Mouse (Mus musculus): ENCODE data around the gene Lasp1.
"Not testable (repeated sequence)": the region's sequence is repeated elsewhere in the genome, so short reads cannot be mapped to it uniquely, and the experiment has no call there.

Lasp1 gene

DNA sequence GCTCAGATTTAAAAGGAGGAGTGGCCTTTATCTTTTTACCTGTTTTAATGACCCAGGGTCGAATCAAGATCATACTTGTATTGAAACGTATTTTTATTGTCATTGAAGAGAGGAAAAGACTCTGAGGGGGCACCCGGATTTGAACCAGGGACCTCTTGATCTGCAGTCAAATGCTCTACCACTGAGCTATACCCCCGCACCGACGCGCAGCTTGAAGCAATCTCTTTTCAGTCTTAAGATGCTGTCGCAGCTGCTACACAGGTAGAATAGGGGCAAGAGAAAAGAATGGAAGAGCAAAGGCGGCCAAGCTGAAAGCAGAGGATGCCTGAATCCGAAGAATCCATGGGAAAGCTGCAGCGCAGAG is at the start of gene Lasp1:
Gene Lasp1, plus strand, starts transcription at position 219 of the 364 bp plus-strand sequence.
- peak; percentile 85 to 92 for DNase-seq (ENCODE audit: low spot score in 2 of 2)

DNA sequence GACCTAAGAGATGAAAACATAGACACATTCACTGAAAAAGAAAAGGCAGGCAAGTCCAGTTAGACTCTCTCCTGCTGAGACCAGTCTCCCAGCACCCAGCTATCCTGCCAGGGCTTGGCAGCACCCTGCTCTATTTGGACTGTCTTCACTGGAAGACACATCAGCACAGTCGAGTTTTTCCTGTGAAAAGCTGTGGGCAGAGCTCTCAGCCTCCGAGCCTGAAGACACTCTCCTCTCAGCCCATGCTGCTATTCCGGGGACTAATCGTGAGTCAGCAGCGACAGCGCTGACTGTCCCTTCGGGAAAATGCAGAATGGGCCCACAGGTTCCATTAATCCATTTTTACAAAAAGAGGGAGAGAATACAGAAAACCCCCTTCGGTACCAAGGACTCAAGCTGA is 45.5 kb upstream of the Lasp1 start:
- DNase-seq (ENCODE audit: low spot score in 2 of 2) = no peak

GRCm38 (mm10) chr11:97758125-97758524 is 40.7 kb upstream of the Lasp1 start:
- DNase-seq (ENCODE audit: low spot score in 2 of 2) = no peak

DNA sequence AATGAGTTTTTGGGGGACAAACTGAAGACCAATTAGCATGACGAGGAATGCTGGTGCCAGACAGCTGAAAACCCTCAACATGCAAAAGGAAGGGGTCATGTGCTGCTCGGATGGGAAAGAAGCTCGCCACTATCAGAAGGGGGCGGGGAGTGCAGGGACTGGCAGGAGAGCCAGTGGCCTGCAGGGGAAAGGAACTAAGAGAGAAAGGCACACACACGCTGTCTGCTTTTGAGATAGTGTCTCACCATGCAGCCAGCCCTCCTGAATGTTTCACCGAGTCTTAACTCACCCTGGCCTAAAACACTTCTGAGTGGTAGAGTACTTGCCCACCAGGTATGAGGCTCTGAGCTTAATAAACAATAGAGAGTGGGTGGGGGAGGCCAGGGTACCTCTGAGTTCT is 39.9 kb upstream of the Lasp1 start:
- DNase-seq (ENCODE audit: low spot score in 2 of 2) = no peak

GRCm38 (mm10) chr11:97761638-97762037 is 37.2 kb upstream of the Lasp1 start:
- DNase-seq (ENCODE audit: low spot score in 2 of 2) = no peak

DNA sequence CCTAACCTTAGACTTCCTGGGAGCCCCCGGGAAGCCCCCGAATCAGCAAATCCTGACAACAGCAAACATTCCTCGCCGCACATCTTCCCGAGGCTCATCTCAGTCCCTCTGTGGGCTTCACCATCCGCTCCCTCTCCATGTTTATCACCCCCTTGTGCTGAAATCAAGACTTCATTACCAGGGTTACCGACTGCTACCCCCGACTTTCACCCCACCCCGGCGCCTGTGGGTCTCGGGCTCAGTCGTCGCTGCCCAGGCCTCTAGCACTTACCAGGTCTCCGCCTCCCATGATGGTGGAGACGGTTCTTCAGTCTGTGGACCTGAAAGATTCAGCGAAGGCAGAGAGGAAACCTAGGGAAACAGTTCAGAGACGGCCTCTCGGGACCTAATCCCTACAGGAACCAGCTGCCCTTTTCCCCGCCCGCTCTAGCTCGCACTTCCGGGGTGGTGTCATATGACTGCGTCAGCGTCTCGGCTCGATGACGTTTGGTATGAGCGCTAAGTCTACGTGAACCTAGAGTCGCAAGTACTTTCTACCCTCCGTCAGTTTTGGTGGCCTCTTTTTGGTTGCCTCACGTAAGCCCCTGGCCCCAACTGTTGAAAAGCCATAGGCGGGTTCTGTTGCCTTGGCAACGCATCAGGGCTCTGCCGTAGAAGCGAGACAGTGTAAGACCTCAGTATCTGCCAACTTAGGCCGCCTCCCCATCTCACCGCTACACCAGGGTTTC is 32.5 kb upstream of the Lasp1 start, which contains the start of gene Cwc25:
Gene Cwc25, minus strand, starts transcription at position 403 of the 728 bp plus-strand sequence.
- peak; percentile 89 to 93 for DNase-seq (ENCODE audit: low spot score in 2 of 2)

DNA sequence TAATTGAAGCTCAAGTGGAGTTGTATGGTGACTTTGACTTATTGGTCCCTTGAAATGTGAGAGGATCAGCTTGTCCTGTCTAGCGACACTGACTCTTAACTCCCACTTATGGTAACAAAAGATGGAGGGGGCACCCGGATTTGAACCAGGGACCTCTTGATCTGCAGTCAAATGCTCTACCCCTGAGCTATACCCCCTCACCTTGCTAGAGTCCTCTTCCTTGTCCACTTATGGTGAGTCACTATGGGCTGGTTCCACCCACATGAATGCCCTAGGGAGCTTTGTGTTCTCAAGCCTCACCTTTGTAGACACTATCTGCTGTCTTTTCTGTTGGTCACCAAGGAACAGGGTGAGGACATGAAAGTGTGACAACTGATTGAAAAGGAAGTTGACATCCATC is 29.1 kb upstream of the Lasp1 start:
- DNase-seq (ENCODE audit: low spot score in 2 of 2) = no peak

DNA sequence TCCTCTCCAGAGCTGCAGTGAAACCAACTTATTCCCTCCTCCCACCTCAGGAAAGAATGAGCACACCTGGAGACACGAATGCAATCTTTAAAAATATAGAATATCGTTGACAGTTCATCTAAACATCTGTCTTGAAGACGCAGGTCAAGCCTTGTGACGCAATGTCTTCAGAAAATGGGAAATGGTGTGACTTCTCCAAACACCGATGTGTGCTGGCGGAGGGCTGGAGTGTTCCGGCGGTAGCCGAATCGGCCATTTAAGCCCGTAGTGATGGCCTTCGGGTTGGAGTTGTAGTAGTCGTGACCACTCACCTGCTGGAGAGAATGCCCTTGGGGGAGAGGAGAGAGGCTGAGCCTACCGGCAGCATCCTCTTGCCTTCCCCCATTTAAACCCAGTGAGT is 27.4 kb upstream of the Lasp1 start:
- DNase-seq (ENCODE audit: low spot score in 2 of 2) = no peak

DNA sequence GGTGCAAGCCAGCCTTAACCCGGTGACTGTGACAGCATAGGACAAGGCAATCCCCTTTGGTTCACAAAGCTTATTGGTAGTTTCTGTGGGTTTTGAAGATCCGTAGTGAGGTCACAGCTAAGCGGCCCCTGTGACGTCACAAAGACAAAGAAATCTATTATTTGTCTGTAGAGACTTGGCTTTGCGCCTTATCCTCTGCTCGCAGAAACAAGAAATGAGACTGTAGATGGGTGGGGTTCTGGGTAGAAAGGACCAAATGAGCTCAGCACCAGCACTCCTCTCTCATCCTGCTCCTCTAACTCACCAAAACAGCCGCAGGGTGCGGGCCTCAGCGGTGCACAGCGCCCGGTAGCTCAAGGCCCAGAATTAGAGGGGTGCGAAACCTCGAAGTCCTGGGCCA is 23.6 kb upstream of the Lasp1 start:
- DNase-seq (ENCODE audit: low spot score in 2 of 2) = no peak

DNA sequence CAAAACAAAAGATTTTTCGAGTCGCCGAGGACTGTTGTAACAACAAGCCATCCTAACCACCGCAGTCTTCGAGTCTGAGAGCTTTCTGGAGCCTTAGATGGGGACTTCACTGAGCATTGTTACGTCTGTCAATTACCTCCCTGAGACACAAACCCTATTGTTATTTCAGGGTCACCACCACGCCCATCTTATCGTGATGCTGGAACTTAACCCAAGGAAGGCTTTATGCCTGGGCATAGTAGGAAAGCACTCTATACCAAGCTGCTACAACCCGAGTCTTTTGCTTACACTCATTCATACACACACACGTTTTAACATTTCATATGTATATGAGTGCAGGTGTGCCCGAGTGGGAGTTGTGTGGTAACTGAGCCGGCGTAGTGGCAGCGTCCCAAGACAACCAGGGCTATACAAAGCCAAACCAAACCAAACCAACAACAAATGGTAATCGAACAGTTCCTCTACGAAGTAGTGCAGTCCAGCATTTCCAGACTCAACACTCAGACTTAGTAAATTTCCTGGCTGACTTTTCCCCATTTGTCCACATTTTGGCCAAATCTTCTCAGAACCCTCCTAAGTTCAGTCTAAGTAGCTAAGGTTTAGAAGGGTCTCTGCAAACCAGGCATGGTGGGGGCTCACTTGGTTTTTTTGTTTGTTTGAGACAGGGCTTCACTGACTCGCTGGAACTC is 22.8 kb upstream of the Lasp1 start, which contains the start of gene 1700001P01Rik:
Gene 1700001P01Rik, minus strand, starts transcription at position 111 of the 689 bp plus-strand sequence.
- no peak for DNase-seq (ENCODE audit: low spot score in 2 of 2)

DNA sequence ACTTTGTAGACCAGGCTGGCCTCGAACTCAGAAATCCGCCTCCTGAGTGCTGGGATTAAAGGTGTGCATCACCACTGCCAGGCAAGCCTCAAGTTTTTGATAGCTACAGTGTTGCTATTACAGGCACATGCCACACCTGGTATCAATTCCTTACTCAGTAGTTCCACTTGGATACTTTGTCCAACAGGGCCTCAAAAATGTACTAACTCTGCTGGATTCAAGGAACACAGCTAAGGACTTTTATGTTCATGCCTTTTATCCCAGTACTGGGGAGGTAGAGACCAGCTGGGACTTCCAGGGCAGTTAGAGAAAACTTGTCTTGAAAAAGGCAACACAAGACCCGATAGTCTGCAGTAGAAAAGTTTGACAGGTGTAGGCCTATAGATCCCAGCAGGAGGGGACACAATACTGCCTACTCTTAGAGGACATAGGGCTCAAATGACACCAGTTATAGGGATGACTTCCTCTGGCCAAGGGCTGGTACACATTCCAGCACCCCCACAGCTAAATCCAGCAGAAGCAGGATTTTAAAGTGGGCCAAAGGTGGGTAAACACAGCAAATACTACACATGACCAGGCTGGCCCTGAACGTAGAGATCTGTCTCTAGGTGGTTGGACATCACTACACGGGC is 22.2 kb upstream of the Lasp1 start:
- no peak for DNase-seq (ENCODE audit: low spot score in 2 of 2)

DNA sequence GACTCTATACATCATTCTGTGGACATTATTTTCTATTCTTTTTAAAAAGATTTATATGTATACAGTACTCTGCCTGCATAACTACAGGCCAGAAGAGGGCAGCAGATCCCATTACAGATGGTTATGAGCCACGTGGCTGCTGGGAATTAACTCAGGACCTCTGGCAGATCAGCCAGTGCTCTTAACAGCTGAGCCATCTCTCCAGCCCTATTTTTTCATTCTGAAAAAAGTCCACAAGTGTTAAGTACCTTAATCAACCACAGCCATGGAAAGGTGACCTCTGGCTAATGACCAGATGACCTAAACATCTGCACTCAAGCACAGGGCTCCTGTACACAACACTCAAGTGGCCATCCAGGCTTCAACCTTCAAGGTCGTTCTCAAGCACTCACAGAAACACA is 21.7 kb upstream of the Lasp1 start:
- no peak for DNase-seq (ENCODE audit: low spot score in 2 of 2)

DNA sequence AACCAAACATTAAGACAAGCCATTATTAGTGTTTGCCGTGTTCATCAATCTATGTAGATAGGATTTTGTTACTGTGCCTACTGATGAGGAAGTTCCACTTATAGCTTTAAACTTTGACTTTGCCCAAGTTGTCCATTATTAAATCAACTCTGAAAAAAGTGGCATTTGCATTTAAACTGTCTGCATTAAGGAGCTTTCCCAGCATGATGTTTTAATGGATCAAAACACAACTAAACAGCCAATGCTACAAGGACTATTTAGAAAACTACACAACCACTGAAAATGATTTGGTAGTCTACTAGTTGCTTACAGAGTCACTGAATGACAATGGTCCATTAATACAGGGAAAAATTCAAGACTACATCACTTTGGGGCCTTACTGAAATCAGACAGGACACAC is 19.9 kb upstream of the Lasp1 start:
- no peak for DNase-seq (ENCODE audit: low spot score in 2 of 2)

DNA sequence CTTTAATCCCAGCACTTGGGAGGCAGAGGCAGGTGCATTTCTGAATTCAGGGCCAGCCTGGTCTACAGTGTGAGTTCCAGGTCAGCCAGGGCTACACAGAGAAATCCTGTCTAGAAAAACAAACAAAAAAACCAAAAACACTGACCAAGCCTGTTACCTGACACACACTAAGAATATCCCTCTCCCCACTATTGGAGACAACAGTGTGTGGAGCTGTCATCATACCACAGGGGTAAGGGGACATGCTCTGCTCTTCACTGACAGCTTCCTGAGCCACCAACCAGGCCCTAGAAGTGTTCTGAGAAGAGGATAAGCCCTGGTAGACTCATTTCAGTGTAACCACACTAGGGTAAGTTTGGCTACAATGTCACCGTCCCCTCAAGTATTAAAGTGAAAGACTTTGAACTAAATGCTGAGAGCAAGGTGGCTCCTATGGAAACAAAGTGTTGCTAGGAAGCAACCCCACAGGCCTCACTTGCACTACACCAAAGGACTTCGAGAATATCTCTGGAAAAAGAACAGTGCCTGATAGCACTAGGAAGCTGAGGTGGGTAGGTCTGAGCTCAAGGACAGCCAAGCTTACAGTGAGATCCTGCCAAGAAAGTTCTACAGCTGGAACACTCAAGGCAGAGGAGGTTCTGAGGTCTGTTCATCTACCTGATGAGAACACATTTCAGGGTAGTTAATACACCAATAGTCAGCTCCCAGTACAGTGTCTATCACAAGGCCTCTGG is 18.7 kb upstream of the Lasp1 start:
- no peak for DNase-seq (ENCODE audit: low spot score in 2 of 2)

DNA sequence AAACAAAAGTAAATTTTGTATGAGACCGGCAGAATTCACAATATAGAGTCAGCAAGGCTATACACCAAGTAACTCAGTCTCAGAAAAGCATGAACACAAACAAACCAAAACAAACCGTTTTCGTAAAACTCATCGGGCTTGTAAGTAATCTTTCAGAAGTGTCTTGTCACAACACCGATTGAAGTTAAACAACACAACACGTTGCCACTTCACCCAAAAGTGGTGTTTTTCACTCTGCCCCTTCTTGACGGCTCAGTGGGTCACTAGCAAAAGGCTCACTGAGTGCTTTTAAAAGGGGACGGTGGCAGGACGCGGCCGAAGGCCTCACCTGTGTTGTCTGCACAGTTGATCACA is 17.3 kb upstream of the Lasp1 start:
- DNase-seq (ENCODE audit: low spot score in 2 of 2) = no peak

DNA sequence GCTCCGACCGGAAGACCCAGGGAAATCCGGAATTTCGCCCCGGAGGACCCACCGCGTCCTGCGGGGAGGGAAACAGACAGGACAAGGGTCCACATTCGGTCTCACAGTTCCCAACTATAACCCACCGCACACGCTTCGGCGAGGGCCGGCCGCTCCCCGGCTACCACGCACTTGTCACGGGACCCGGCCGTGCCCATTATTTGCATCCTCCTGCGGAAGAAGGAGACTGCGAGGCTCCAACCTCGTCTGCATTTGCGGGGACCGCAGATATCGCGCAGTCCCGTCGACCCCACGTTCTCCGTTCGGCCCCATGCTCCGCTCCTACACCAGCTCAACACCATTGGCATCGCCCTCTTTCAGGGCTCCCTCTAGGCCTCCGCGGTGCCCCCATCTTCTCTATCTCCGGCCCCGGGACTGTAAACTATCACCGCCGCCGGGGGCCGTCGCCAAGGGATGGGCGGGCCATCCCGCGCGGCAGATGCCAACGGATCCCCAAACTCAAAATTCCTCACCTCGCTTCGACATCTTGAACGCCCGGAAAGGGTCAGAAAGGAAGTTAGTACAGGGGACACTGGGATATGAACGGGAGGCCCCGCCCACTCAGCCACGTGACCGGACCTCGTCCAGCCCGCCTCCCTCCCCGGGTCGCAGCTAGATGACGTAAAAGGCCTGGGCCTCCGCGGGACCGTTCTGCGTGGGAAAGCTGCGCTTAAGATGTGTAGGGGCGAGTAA is 16.8 kb upstream of the Lasp1 start, which contains the start of gene Rpl23:
Gene Rpl23, minus strand, starts transcription at position 606 of the 732 bp plus-strand sequence.
- peak; percentile 99 to 100 for DNase-seq (ENCODE audit: low spot score in 2 of 2)

DNA sequence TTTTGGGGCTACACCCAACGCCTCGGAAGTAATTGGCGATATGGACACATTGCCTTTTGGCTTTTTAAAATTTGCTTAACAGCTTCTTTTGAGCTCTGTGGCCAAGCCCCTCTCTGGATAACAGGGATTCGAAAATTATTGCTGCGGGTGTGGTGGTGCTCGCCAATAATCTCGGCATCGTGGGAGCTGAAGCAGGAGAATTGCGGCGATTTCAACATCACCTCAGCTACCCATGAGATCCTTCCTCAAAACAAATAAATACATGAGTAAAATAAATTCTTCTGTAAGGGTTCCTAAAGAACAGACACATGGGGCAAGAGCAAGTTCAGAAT is 16.3 kb upstream of the Lasp1 start:
- no peak for DNase-seq (ENCODE audit: low spot score in 2 of 2)

DNA sequence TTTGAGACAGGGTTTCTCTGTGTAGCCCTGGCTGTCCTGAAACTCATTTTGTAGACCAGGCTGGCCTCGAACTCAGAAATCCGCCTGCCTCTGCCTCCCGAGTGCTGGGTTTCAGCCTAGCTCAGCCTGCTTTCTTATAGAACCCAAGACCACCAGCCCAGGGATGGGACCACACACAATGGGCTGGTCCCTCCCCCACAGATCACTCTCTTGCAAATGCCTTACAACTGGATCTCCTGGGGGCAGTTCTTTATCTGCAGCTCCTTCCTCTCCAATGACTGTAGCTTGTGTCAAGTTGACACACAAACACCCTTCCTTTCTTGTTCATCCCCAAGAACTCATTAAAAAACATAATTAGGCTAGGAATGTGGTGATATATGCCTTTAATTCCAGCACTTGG is 10.8 kb upstream of the Lasp1 start:
- DNase-seq (ENCODE audit: low spot score in 2 of 2) = no peak

GRCm38 (mm10) chr11:97789727-97790126 is 9.1 kb upstream of the Lasp1 start:
- DNase-seq (ENCODE audit: low spot score in 2 of 2) = no peak

- not testable (repeated sequence) for DNase-seq (ENCODE audit: low spot score in 2 of 2)
Measured at GRCm38 (mm10) chr11:97790778-97791438, 7.9 kb upstream of the Lasp1 start.

GRCm38 (mm10) chr11:97793165-97793564 is 5.6 kb upstream of the Lasp1 start:
- DNase-seq (ENCODE audit: low spot score in 2 of 2) = no peak

Data from cerebellum, postnatal 4 days (tissue).